ENCODE assay signal across 10 mouse cellular contexts in genomic region chr15:31258693-31259439, GRCm38 (mm10). TPM values are rescaled to one million over a fixed set of nuclear protein-coding genes. Genes with fewer than 3 reads are reported as not detected.
A peak's percentile ranks its signal among the peaks of the same experiment; 100 is the strongest.
DNase-seq lines count a peak whose midpoint lies in the region; ATAC-seq and TF ChIP-seq lines count a peak whose summit lies in the region.
"Had no signal": no experiment of that assay in that cellular context is flagged by ENCODE, and none has a peak within 500 bp of the region (broad histone marks: within the 10 kb centered on the region; RNA-seq: fewer than 3 reads in every experiment).

No protein-coding gene starts in this region.

- no peaks in the 10 kb centered on the region for H3K9me3 ChIP-seq in intestine, postnatal 0 days (ENCODE audit: control insufficient read depth)
- H3K9me3 ChIP-seq: midbrain, embryonic 15.5 days had no signal

- no peaks in the 10 kb centered on the region for H3K27me3 ChIP-seq in intestine, postnatal 0 days (replicated peaks; ENCODE audit: control insufficient read depth, insufficient read depth, low read length)
- H3K27me3 ChIP-seq: midbrain, embryonic 15.5 days had no signal

- H3K4me1 ChIP-seq in intestine, postnatal 0 days (replicated peaks; ENCODE audit: control insufficient read depth, insufficient read depth, low read length) = no peaks in the 10 kb centered on the region

- no peaks in the 10 kb centered on the region for H3K36me3 ChIP-seq in intestine, postnatal 0 days (ENCODE audit: control insufficient read depth, insufficient read depth)
- H3K36me3 ChIP-seq: midbrain, embryonic 15.5 days had no signal

- no peak overlapping the region for H3K4me3 ChIP-seq in left cerebral cortex, adult 2 months
- H3K4me3 ChIP-seq in intestine, postnatal 0 days (ENCODE audit: low read depth, low read length) = no peak overlapping the region
- H3K4me3 ChIP-seq: midbrain, embryonic 15.5 days had no signal

- TF ChIP-seq CTCF in left cerebral cortex, adult 2 months (IDR thresholded peaks at IDR 0.05) = peak; percentile 52
- peak; percentile 68 for TF ChIP-seq CTCF in intestine, postnatal 0 days (IDR thresholded peaks at IDR 0.05; ENCODE audit: low read depth)

- no peak overlapping the region for H3K27ac ChIP-seq in left cerebral cortex, adult 2 months
- no peak overlapping the region for H3K27ac ChIP-seq in intestine, postnatal 0 days (ENCODE audit: low read depth, low read length)
- H3K27ac ChIP-seq: midbrain, embryonic 15.5 days had no signal

- no peak overlapping the region for H3K9ac ChIP-seq in intestine, postnatal 0 days (ENCODE audit: low read depth, low read length)
- H3K9ac ChIP-seq: midbrain, embryonic 15.5 days had no signal

- peak; percentile 27 for DNase-seq in embryo, embryonic 11 days
- no peak for DNase-seq in embryo, embryonic 10.5 days (ENCODE audit: low spot score)
- DNase-seq in left cerebral cortex, adult 2 months (ENCODE audit: extremely low spot score in 1 of 2, low spot score in 2 of 2) = no peak
- DNase-seq in left cerebral cortex, adult 18-20 months (ENCODE audit: low spot score in 2 of 2) = no peak
- DNase-seq in ES-CJ7 (ENCODE audit: low read depth, low spot score) = peak; percentile 36
- no peak for DNase-seq in layer of hippocampus, adult 9-11 months
- DNase-seq: thymus, adult 2 months had no signal

- 87% methylated on average over 18 of the region's 18 CpGs for WGBS in intestine, postnatal 0 days

- intact Hi-C loops in left cerebral cortex, adult 2 months (cut with DNase I) = no loop called here

- ATAC-seq in intestine, postnatal 0 days = no peak
- ATAC-seq in inflammation-experienced regulatory T-cells, adult 6 months = no peak
- ATAC-seq: midbrain, embryonic 15.5 days had no signal

- H3K4me2 ChIP-seq in intestine, postnatal 0 days (replicated peaks; ENCODE audit: low read depth) = no peak overlapping the region
- H3K4me2 ChIP-seq: midbrain, embryonic 15.5 days had no signal

RNA-seq across cellular contexts. Expression of gene Dap, which starts 34.8 kb away (rescaled TPM):
- total RNA-seq in left cerebral cortex, adult 2 months (2021) = 1 to 10 TPM; 5.5 to 6.4 TPM
- 1 to 10 TPM; 5.8 to 8.1 TPM for total RNA-seq in left cerebral cortex, adult 18-20 months (2021)
- 124 and 130 TPM in 2 replicates for polyA plus RNA-seq in intestine, postnatal 0 days (2015; fragmentation: Nextera tagmentation; extraction: Ambion mirVana)
- 100 to 1,000 TPM in 2 of 3 experiments, 10 to 100 TPM in 1; 86.5 to 188 (median 106) TPM for polyA plus RNA-seq in inflammation-experienced regulatory T-cells, adult 6 months (2017; shearing (Covaris generic))

Comparison
In these comparisons a context has a peak if more than half of its experiments do, and no peak if none do; other contexts are left out.
1. DNase-seq: peak in embryo, embryonic 11 days (single experiment) and ES-CJ7 (single experiment); none in embryo, embryonic 10.5 days (single experiment), left cerebral cortex, adult 2 months (0 of 2), left cerebral cortex, adult 18-20 months (0 of 2) and layer of hippocampus, adult 9-11 months (single experiment).